Mouse (Mus musculus) MEL (cell line): Measurements from ENCODE around the gene Pitpnc1. TPM values are rescaled to one million over a fixed set of nuclear protein-coding genes. Genes with fewer than 3 reads are reported as not detected.
A peak's percentile ranks its signal among the peaks of the same experiment; 100 is the strongest.

Experiments used
- DNase-seq: peaks from one replicate; pipeline ENCODE4 v3.0.0; 2011; ENCODE audit warnings: low read depth, low spot score
- H3K27ac ChIP-seq: 2 replicates; pipeline ENCODE4 v1.5.1; 2012; ENCODE audit warnings: low read depth, mild to moderate bottlenecking, control low read depth, low read length, moderate library complexity; ENCODE audit not compliant: control insufficient read depth
- H3K27me3 ChIP-seq, 2 experiments: fragments of 150-350 bp in 1 of 2; sonication (generic) in 1 of 2; 2 replicates each; pipeline ENCODE4 v1.6.1; 2012; ENCODE audit warnings: low read length in 2 of 2, mild to moderate bottlenecking in 2 of 2, improper control_type of control experiment in 1 of 2, moderate library complexity in 1 of 2; ENCODE audit not compliant: insufficient read depth in 2 of 2, control insufficient read depth in 1 of 2
- H3K36me3 ChIP-seq, 2 experiments: 2 replicates each; pipeline ENCODE4 v1.6.1; 2012 to 2014; ENCODE audit warnings: low read length in 2 of 2, improper control_type of control experiment in 1 of 2, inconsistent platforms in 1 of 2, mild to moderate bottlenecking in 1 of 2; ENCODE audit not compliant: insufficient read depth in 2 of 2, control insufficient read depth in 1 of 2
- H3K4me1 ChIP-seq, 2 experiments: fragments of 150-350 bp in 1 of 2; sonication (generic) in 1 of 2; 2 replicates each; pipeline ENCODE4 v1.6.1; 2012; ENCODE audit warnings: low read length in 2 of 2, improper control_type of control experiment in 1 of 2, mild to moderate bottlenecking in 1 of 2; ENCODE audit not compliant: insufficient read depth in 2 of 2, control insufficient read depth in 1 of 2
- H3K4me3 ChIP-seq, 2 experiments: fragments of 150-350 bp in 1 of 2; sonication (generic) in 1 of 2; 2 replicates each; pipeline ENCODE4 v1.5.1; 2012; ENCODE audit warnings: low read depth in 2 of 2, low read length in 2 of 2, mild to moderate bottlenecking in 2 of 2, moderate library complexity in 2 of 2, control low read depth in 1 of 2, improper control_type of control experiment in 1 of 2; ENCODE audit not compliant: control insufficient read depth in 1 of 2, insufficient read depth in 1 of 2
- H3K79me2 ChIP-seq: 2 replicates; pipeline ENCODE4 v1.6.1; 2012; ENCODE audit warnings: mild to moderate bottlenecking, low read length, moderate library complexity; ENCODE audit not compliant: control insufficient read depth, poor library complexity, insufficient read depth
- H3K9ac ChIP-seq: 2 replicates; pipeline ENCODE4 v1.6.1; 2012; ENCODE audit warnings: low read depth, mild to moderate bottlenecking, control low read depth, low read length, moderate library complexity; ENCODE audit not compliant: control insufficient read depth, poor library complexity, severe bottlenecking
- H3K9me3 ChIP-seq: fragments of 150-350 bp; sonication (generic); replicated peaks from 2 replicates; pipeline ENCODE4 v1.6.1; 2012; ENCODE audit warnings: mild to moderate bottlenecking, low read length, improper control_type of control experiment, moderate library complexity; ENCODE audit not compliant: insufficient read depth
- BHLHE40 ChIP-seq: IDR thresholded peaks from 2 replicates; pipeline ENCODE4 v1.6.1; 2012; ENCODE audit warnings: low read depth, mild to moderate bottlenecking, inconsistent platforms, low read length, improper control_type of control experiment, borderline replicate concordance
- CHD2 ChIP-seq: IDR thresholded peaks from 2 replicates; pipeline ENCODE4 v1.6.1; 2011; ENCODE audit warnings: low read length, improper control_type of control experiment
- CTCF ChIP-seq, 3 experiments: IDR thresholded peaks in 2 of 3; conservative IDR thresholded peaks in 1 of 3; 2 replicates each; pipeline ENCODE4 v1.5.1; 2011 to 2012; ENCODE audit warnings: low read length in 3 of 3, low read depth in 2 of 3, mild to moderate bottlenecking in 2 of 3, improper control_type of control experiment in 1 of 3, inconsistent platforms in 1 of 3, mixed read lengths in 1 of 3, moderate library complexity in 1 of 3; ENCODE audit not compliant: control insufficient read depth in 1 of 3, insufficient read depth in 1 of 3, poor library complexity in 1 of 3, severe bottlenecking in 1 of 3
- E2F4 ChIP-seq: IDR thresholded peaks from 2 replicates; pipeline ENCODE4 v1.6.1; 2011; ENCODE audit warnings: low read depth, low read length, improper control_type of control experiment, borderline replicate concordance
- EP300 ChIP-seq, 2 experiments: IDR thresholded peaks; 2 replicates each; pipeline ENCODE4 v1.6.1; 2011; ENCODE audit warnings: improper control_type of control experiment in 2 of 2, low read length in 2 of 2, low read depth in 1 of 2, mild to moderate bottlenecking in 1 of 2
- ETS1 ChIP-seq: IDR thresholded peaks from 2 replicates; pipeline ENCODE4 v1.6.1; 2012; ENCODE audit warnings: low read depth, mild to moderate bottlenecking, inconsistent platforms, low read length, improper control_type of control experiment, moderate library complexity
- GATA1 ChIP-seq: IDR thresholded peaks from 2 replicates; pipeline ENCODE4 v1.6.1; 2011; ENCODE audit warnings: low read depth, low read length, improper control_type of control experiment
- HCFC1 ChIP-seq: IDR thresholded peaks from 2 replicates; pipeline ENCODE4 v1.6.1; 2012; ENCODE audit warnings: low read depth, mild to moderate bottlenecking, inconsistent platforms, low read length, improper control_type of control experiment, moderate library complexity
- JUND ChIP-seq: IDR thresholded peaks from 2 replicates; pipeline ENCODE4 v1.6.1; 2011; ENCODE audit warnings: low read depth, mild to moderate bottlenecking, improper control_type of control experiment, low read length
- MAX ChIP-seq: IDR thresholded peaks from 2 replicates; pipeline ENCODE4 v1.6.1; 2011; ENCODE audit warnings: low read length, improper control_type of control experiment
- MAZ ChIP-seq: IDR thresholded peaks from 2 replicates; pipeline ENCODE4 v1.6.1; 2012; ENCODE audit warnings: low read depth, mild to moderate bottlenecking, inconsistent platforms, low read length, improper control_type of control experiment
- MEF2A ChIP-seq: IDR thresholded peaks from 2 replicates; pipeline ENCODE4 v1.6.1; 2014; ENCODE audit warnings: low read depth, mild to moderate bottlenecking, inconsistent platforms, low read length, improper control_type of control experiment; ENCODE audit not compliant: poor library complexity, insufficient replicate concordance, severe bottlenecking; ENCODE audit errors: extremely low read depth
- MXI1 ChIP-seq: IDR thresholded peaks from 2 replicates; pipeline ENCODE4 v1.6.1; 2011; ENCODE audit warnings: mild to moderate bottlenecking, low read depth, low read length, improper control_type of control experiment
- MYC ChIP-seq: IDR thresholded peaks from 2 replicates; pipeline ENCODE4 v1.6.1; 2011; ENCODE audit warnings: low read depth, mild to moderate bottlenecking, low read length, improper control_type of control experiment, moderate library complexity
- NELFE ChIP-seq: IDR thresholded peaks from 2 replicates; pipeline ENCODE4 v1.6.1; 2011; ENCODE audit warnings: low read depth, low read length, improper control_type of control experiment
- NRF1 ChIP-seq: IDR thresholded peaks from 2 replicates; pipeline ENCODE4 v1.6.1; 2014; ENCODE audit warnings: low read depth, mild to moderate bottlenecking, inconsistent platforms, low read length, improper control_type of control experiment, moderate library complexity; ENCODE audit not compliant: poor library complexity, insufficient read depth, severe bottlenecking
- POLR2A ChIP-seq, 2 experiments: IDR thresholded peaks; 2 replicates each; pipeline ENCODE4 v1.6.1; 2011 to 2012; ENCODE audit warnings: low read length in 2 of 2, mild to moderate bottlenecking in 2 of 2, control low read depth in 1 of 2, improper control_type of control experiment in 1 of 2, low read depth in 1 of 2, moderate library complexity in 1 of 2; ENCODE audit not compliant: control insufficient read depth in 1 of 2, insufficient read depth in 1 of 2, poor library complexity in 1 of 2
- POLR2AphosphoS2 ChIP-seq: IDR thresholded peaks from 2 replicates; pipeline ENCODE4 v1.6.1; 2011; ENCODE audit warnings: low read length, improper control_type of control experiment
- POLR2AphosphoS5 ChIP-seq: IDR thresholded peaks from 2 replicates; pipeline ENCODE4 v1.6.1; 2012; ENCODE audit warnings: low read depth, borderline replicate concordance, mild to moderate bottlenecking, inconsistent platforms, low read length, moderate library complexity, mixed read lengths
- RAD21 ChIP-seq: IDR thresholded peaks from 2 replicates; pipeline ENCODE4 v1.6.1; 2011; ENCODE audit warnings: mild to moderate bottlenecking, low read depth, low read length, improper control_type of control experiment
- RCOR1 ChIP-seq: IDR thresholded peaks from 2 replicates; pipeline ENCODE4 v1.6.1; 2012; ENCODE audit warnings: low read depth, mild to moderate bottlenecking, inconsistent platforms, low read length, improper control_type of control experiment
- SMC3 ChIP-seq: IDR thresholded peaks from 2 replicates; pipeline ENCODE4 v1.6.1; 2011; ENCODE audit warnings: low read depth, low read length, improper control_type of control experiment
- TAL1 ChIP-seq: IDR thresholded peaks from 2 replicates; pipeline ENCODE4 v1.6.1; 2012; ENCODE audit warnings: mild to moderate bottlenecking, inconsistent platforms, low read length, moderate library complexity, mixed read lengths
- TBP ChIP-seq: IDR thresholded peaks from 2 replicates; pipeline ENCODE4 v1.8.0; 2011; ENCODE audit warnings: low read depth, low read length, improper control_type of control experiment
- TCF12 ChIP-seq: IDR thresholded peaks from 2 replicates; pipeline ENCODE4 v1.6.1; 2014; ENCODE audit warnings: low read depth, mild to moderate bottlenecking, inconsistent platforms, low read length, improper control_type of control experiment, moderate library complexity
- UBTF ChIP-seq: IDR thresholded peaks from 2 replicates; pipeline ENCODE4 v1.6.1; 2012; ENCODE audit warnings: low read depth, mild to moderate bottlenecking, inconsistent platforms, low read length, improper control_type of control experiment, moderate library complexity, borderline replicate concordance; ENCODE audit not compliant: insufficient read depth
- USF1 ChIP-seq: IDR thresholded peaks from 2 replicates; pipeline ENCODE4 v1.6.1; 2014; ENCODE audit warnings: low read depth, mild to moderate bottlenecking, inconsistent platforms, low read length, improper control_type of control experiment, moderate library complexity
- USF2 ChIP-seq, 2 experiments: IDR thresholded peaks; 2 replicates each; pipeline ENCODE4 v1.6.1; 2011 to 2012; ENCODE audit warnings: improper control_type of control experiment in 2 of 2, low read length in 2 of 2, borderline replicate concordance in 1 of 2, inconsistent platforms in 1 of 2, low read depth in 1 of 2, mild to moderate bottlenecking in 1 of 2; ENCODE audit not compliant: insufficient read depth in 1 of 2
- ZC3H11A ChIP-seq: IDR thresholded peaks from 2 replicates; pipeline ENCODE4 v1.6.1; 2012; ENCODE audit warnings: low read depth, mild to moderate bottlenecking, inconsistent platforms, low read length, improper control_type of control experiment
- ZNF384 ChIP-seq: IDR thresholded peaks from 2 replicates; pipeline ENCODE4 v1.6.1; 2012; ENCODE audit warnings: low read depth, mild to moderate bottlenecking, inconsistent platforms, low read length, improper control_type of control experiment
- polyA plus RNA-seq, 2 experiments: library from polyadenylated mRNA; stranded (reverse) in 1 of 2; unstranded in 1 of 2; fragments of >175 nt in 1 of 2; fragments of >200 nt in 1 of 2; gene quantifications; 2 replicates each; pipeline versions ENCODE4 v1.2.1 to v1.2.4; 2012; ENCODE audit warnings: low replicate concordance in 2 of 2, low read depth in 1 of 2; ENCODE audit not compliant: insufficient read length in 2 of 2, insufficient read depth in 1 of 2, missing spikeins in 1 of 2
- total RNA-seq: library from RNA; depleted of rRNA; stranded (reverse); fragments of 300-350 nt; gene quantifications from 2 replicates; pipeline ENCODE4 v1.2.3, GENCODE M21; 2012

The Pitpnc1 gene
- total and polyA plus RNA-seq, 3 experiments = 19.3 to 25.3 TPM; not detected in 1

DNA sequence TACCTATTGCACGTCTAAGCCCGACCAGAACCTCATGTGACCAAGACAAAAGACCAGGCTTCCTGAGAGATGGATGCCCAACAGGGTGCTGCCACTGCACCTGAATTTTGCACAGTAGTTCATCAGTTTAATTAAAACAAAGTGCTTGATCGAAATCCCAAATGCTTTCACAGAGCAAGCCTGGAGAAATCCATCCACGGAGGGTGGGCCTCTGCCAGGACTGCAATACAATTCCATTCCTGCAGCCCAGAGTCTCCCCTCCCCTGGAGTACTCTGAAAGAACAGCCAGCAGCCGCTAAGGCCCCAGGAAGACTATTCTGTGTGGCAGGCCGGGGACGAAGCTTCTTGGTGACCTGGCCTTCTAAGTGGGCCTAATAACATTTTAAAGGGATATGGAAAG is 50.6 kb downstream of the Pitpnc1 start:
- Histone ChIP-seq H3K9ac (no peak overlapping the region), H3K4me1 (peaks cover 23 to 56% of the 10 kb centered on the region in 2 experiments), H3K27ac (0 out of 2 replicates have a peak overlapping the region, but pooled peaks have one; percentile 3), H3K36me3 (peaks cover 0 to 46% of the 10 kb centered on the region in 2 experiments; a peak in 2 of 4 replicates), H3K4me3 (no peak overlapping the region), H3K9me3 (no peaks in the 10 kb centered on the region), H3K27me3 (no peaks in the 10 kb centered on the region), H3K79me2 (peaks cover 54% of the 10 kb centered on the region)
- TF ChIP-seq POLR2AphosphoS5 = no peak
- TF ChIP-seq CTCF (IDR thresholded peaks at IDR 0.05 in 2 of 3, conservative IDR thresholded peaks at IDR 0.05 in 1 of 3; ENCODE audit: control insufficient read depth in 1 of 3, insufficient read depth in 1 of 3, low read depth in 2 of 3, low read length in 3 of 3, poor library complexity in 1 of 3, severe bottlenecking in 1 of 3) = no peak
- no peak for TF ChIP-seq POLR2A (IDR thresholded peaks at IDR 0.05; ENCODE audit: control insufficient read depth in 1 of 2, insufficient read depth in 1 of 2, low read depth in 1 of 2, low read length in 2 of 2, poor library complexity in 1 of 2)
- TF ChIP-seq ZNF384 = no peak
- TF ChIP-seq ZC3H11A = no peak
- TF ChIP-seq USF1 = no peak
- no peak for TF ChIP-seq ETS1
- DNase-seq = no peak

DNA sequence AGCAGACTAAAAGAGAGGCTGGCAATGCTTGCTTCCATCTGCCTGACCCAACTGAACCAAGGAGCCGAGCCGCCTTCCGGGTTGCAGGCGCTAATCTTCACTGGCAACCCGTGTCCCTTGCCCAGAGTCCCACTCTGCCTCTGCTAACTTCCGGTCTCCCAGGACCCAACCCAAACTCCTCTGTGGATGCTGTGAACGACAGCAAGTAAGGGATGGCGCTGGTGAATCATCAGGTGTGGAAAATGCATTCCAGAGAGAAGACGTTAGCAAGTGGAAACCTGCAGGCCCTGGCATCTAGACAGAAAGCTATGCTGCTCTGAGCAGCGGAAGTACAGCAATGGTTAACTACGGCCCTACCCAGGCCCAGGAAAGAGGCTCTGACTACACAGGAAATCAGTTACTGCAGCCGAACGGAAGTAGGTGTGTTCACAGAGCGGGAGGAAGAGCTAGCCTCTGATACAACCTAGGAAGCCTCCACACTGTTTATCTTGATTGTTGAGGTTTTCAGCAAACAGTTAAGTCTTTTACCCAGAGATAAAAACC is 53.4 kb downstream of the Pitpnc1 start:
- Histone ChIP-seq H3K9me3 (no peaks in the 10 kb centered on the region), H3K79me2 (peaks cover 66% of the 10 kb centered on the region), H3K9ac (peak overlapping the region; percentile 89), H3K4me3 (peak overlapping the region; percentile 5 to 42), H3K27me3 (no peaks in the 10 kb centered on the region), H3K27ac (peak overlapping the region; percentile 99), H3K36me3 (peaks cover 0 to 63% of the 10 kb centered on the region in 2 experiments; a peak in 2 of 4 replicates), H3K4me1 (peaks cover 26 to 69% of the 10 kb centered on the region in 2 experiments)
- peak; percentile 99 for DNase-seq
- peak; percentile 87 for TF ChIP-seq TBP
- TF ChIP-seq NRF1 = no peak
- no peak for TF ChIP-seq E2F4
- no peak for TF ChIP-seq HCFC1
- TF ChIP-seq RAD21 = no peak
- no peak for TF ChIP-seq RCOR1
- TF ChIP-seq USF2 (IDR thresholded peaks at IDR 0.05; ENCODE audit: borderline replicate concordance in 1 of 2, insufficient read depth in 1 of 2, low read depth in 1 of 2, low read length in 2 of 2) = no peak
- no peak for TF ChIP-seq MXI1
- TF ChIP-seq EP300 (IDR thresholded peaks at IDR 0.05; ENCODE audit: low read depth in 1 of 2, low read length in 2 of 2) = no peak
- no peak for TF ChIP-seq POLR2AphosphoS2
- TF ChIP-seq ZC3H11A = no peak
- no peak for TF ChIP-seq MEF2A
- TF ChIP-seq BHLHE40 = no peak
- no peak for TF ChIP-seq JUND
- TF ChIP-seq MAX = no peak
- TF ChIP-seq SMC3 = no peak
- no peak for TF ChIP-seq POLR2AphosphoS5
- no peak for TF ChIP-seq CHD2
- TF ChIP-seq POLR2A (IDR thresholded peaks at IDR 0.05; ENCODE audit: control insufficient read depth in 1 of 2, insufficient read depth in 1 of 2, low read depth in 1 of 2, low read length in 2 of 2, poor library complexity in 1 of 2) = peak; percentile 41 to 57
- TF ChIP-seq USF1 = no peak
- no peak for TF ChIP-seq MAZ
- TF ChIP-seq NELFE = no peak
- peak; percentile 43; the same call in 1 of the 2 replicates for TF ChIP-seq TAL1
- TF ChIP-seq TCF12 = no peak
- peak; percentile 100 for TF ChIP-seq GATA1
- no peak for TF ChIP-seq MYC
- peak; percentile 31; the same call in 1 of the 2 replicates for TF ChIP-seq UBTF
